8 mouse cellular contexts compared by ENCODE assay signal in genomic region chr7:115666686-115667382, GRCm38 (mm10).
A peak's percentile ranks its signal among the peaks of the same experiment; 100 is the strongest.
DNase-seq lines count a peak whose midpoint lies in the region; ATAC-seq and TF ChIP-seq lines count a peak whose summit lies in the region.

No protein-coding gene starts in this region.

- H3K9me3 ChIP-seq in heart, embryonic 16.5 days (replicated peaks; ENCODE audit: control insufficient read depth, low read length), result no peaks in the 10 kb centered on the region

- H3K27ac ChIP-seq in heart, embryonic 16.5 days (ENCODE audit: low read length), result no peak overlapping the region

- H3K27me3 ChIP-seq in heart, embryonic 16.5 days (ENCODE audit: control insufficient read depth, insufficient read depth, low read length), result no peaks in the 10 kb centered on the region

- peak overlapping the region; percentile 25 for H3K4me3 ChIP-seq in heart, embryonic 16.5 days (ENCODE audit: low read length)

- peak; percentile 56 for DNase-seq in heart, adult 11 months
- no peak for DNase-seq in heart, postnatal 25 days (ENCODE audit: low spot score)
- peak; percentile 76 for DNase-seq in brain, embryonic 14.5 days (ENCODE audit: low read depth)
- DNase-seq in mesoderm, embryonic 11.5 days (ENCODE audit: low read depth, low spot score), result peak; percentile 78
- DNase-seq in spleen, postnatal 14 days (ENCODE audit: low spot score in 2 of 2), result no peak
- DNase-seq in thymus, postnatal 14 days, result no peak
- DNase-seq in T-cell, adult 2 months (ENCODE audit: low spot score), result no peak

- no peaks in the 10 kb centered on the region for H3K36me3 ChIP-seq in heart, embryonic 16.5 days (ENCODE audit: control insufficient read depth, insufficient read depth)

- intact Hi-C loops in heart, postnatal 25 days (cut with DNase I), result no loop called here

- TF ChIP-seq CTCF in brain, embryonic 14.5 days (IDR thresholded peaks at IDR 0.05; ENCODE audit: borderline replicate concordance, extremely low read depth, insufficient read depth, insufficient read length), result no peak

- ATAC-seq in heart, embryonic 16.5 days (replicated peaks; ENCODE audit: extremely low read depth, insufficient read depth, low FRiP score), result no peak

- TF ChIP-seq POLR2A in brain, embryonic 14.5 days (IDR thresholded peaks at IDR 0.05; ENCODE audit: borderline replicate concordance, extremely low read depth, insufficient read depth, insufficient read length, poor library complexity, severe bottlenecking), result no peak

- H3K9ac ChIP-seq in heart, embryonic 16.5 days (ENCODE audit: low read length), result peak overlapping the region; percentile 21; the same call in 1 of the 2 replicates

- H3K4me2 ChIP-seq in heart, embryonic 16.5 days (ENCODE audit: low read depth, low read length), result peak overlapping the region; percentile 50

- H3K4me1 ChIP-seq in heart, embryonic 16.5 days (ENCODE audit: control insufficient read depth, insufficient read depth, low read length), result peaks cover 24% of the 10 kb centered on the region

- WGBS in heart, embryonic 16.5 days, result 40% methylated on average over 18 of the region's 18 CpGs

Comparison
In these comparisons a context has a peak if more than half of its experiments do, and no peak if none do; other contexts are left out.
1. DNase-seq: peak in heart, adult 11 months (single experiment), brain, embryonic 14.5 days (single experiment) and mesoderm, embryonic 11.5 days (single experiment); none in heart, postnatal 25 days (single experiment), spleen, postnatal 14 days (0 of 2), thymus, postnatal 14 days (single experiment) and T-cell, adult 2 months (single experiment).